Mouse (Mus musculus): ENCODE data around the gene Gm9844.

Gm9844 gene

DNA sequence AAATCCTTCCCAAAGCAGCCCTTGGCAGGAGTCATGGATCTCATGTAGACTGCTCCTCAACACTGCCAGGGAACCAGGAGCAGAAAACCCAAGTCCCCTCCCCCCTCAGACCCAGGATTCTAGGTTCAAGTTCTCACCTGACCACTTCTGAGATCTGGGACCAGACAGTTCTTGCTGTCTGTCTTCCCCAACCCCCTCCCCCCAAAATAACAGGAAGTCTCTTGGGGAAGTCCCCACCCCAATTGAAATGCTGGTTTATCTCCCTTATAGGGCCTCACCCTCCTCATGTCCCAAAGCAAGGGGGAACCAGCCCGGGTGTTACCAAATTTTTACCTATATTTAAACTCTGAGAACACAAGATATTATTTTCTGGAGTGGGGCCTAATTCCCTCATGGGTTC lies 39.8 kb downstream of the Gm9844 start:
- DNase-seq (ENCODE audit: low spot score) = no peak

DNA sequence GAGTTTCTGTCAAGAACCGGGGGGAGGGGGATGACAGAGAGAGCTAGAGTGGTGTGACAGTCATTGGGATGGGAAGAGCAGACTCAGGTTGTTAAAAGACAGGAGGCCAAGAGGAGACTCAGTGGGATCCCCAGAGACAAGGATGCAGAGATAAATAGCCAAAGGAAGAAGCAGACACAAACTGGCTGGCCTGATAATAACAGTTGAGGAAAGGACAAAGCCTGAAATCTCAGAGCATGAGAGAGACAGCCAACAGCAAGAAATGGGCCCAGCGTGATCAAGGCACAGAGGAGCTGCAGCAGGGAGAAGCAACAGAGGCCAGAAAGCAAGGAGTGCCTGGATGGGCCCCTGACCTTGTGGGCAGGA lies 40.2 kb downstream of the Gm9844 start:
- peak; percentile 42 for DNase-seq (ENCODE audit: low spot score)

- peak; percentile 48 for DNase-seq (ENCODE audit: low spot score)
These were observed 40.8 kb downstream of the Gm9844 start, which contains the start of gene Arhgef1 for GRCm38 (mm10) chr7:24902630-24903443. Arhgef1 (plus strand) TSS chr7:24902912.

GRCm38 (mm10) chr7:24903444-24903825 lies 41.4 kb downstream of the Gm9844 start:
- no peak for DNase-seq (ENCODE audit: low spot score)

DNA sequence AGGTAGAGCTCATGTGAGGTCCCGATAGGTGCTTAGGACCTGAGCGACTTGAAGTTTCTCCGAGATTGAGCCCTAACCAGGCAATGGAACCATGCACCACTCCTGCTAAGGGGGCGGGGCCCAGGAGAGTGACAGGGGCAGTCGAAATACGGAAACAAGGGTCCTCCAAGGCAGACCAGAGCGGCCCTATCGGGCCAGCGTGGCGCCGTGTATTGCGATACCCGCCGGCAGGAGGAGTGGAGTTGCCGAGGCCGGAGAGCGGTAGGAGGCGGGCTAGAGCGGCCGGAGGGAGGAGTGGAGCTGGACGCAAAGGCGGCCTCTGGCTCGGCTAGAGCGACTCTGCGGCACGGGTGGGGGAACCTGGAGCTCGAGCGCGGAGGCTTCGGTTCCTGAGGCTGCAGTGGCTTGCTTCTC lies 42.1 kb downstream of the Gm9844 start:
- peak; percentile 98 for DNase-seq (ENCODE audit: low spot score)

DNA sequence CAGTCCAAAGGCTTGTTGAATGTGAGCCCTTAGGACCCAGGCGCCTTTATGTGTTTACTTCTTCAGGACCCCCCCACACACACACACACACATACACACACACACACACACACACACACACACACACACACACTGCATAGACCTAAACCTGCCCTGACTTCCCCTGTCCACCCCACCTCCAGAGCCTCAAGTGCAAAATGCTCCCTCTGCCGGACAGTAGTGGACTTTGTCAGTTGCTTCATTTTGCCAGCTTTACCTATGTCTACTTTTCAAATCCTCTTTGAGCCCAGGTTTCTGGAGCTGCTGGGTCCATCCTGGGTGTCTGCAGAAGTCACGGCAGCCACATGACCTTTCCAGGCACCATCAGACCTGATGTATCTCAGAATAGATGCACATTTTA lies 42.9 kb downstream of the Gm9844 start:
- peak; percentile 84 for DNase-seq (ENCODE audit: low spot score)

GRCm38 (mm10) chr7:24906551-24906950 lies 44.5 kb downstream of the Gm9844 start:
- no peak for DNase-seq (ENCODE audit: low spot score)

GRCm38 (mm10) chr7:24907211-24907748 lies 45.3 kb downstream of the Gm9844 start:
- DNase-seq (ENCODE audit: low spot score) = peak; percentile 27

All from embryo, embryonic 10 days (tissue).